In genomic region chr3:116718951-116719350, GRCm38 (mm10) we compare ENCODE assay signal across 21 mouse cellular contexts. TPM values are rescaled to one million over a fixed set of nuclear protein-coding genes. Genes with fewer than 3 reads are reported as not detected.
"Had no signal": no experiment of that assay in that cellular context is flagged by ENCODE, and none has a peak within 500 bp of the region (broad histone marks: within the 10 kb centered on the region; RNA-seq: fewer than 3 reads in every experiment).

No protein-coding gene starts in this region.

- H3K9ac ChIP-seq: liver, postnatal 0 days; lung, embryonic 15.5 days; midbrain, embryonic 13.5 days; midbrain, embryonic 15.5 days; neural tube, embryonic 12.5 days; stomach, embryonic 15.5 days had no signal

- ATAC-seq: liver, postnatal 0 days; lung, postnatal 0 days; midbrain, embryonic 13.5 days; midbrain, embryonic 15.5 days had no signal

- H3K4me1 ChIP-seq: lung, embryonic 15.5 days; midbrain, embryonic 13.5 days; midbrain, embryonic 15.5 days; neural tube, embryonic 12.5 days; stomach, embryonic 15.5 days had no signal

- H3K36me3 ChIP-seq: lung, embryonic 15.5 days; midbrain, embryonic 13.5 days; midbrain, embryonic 15.5 days; neural tube, embryonic 12.5 days; stomach, embryonic 15.5 days had no signal

- H3K27me3 ChIP-seq: lung, embryonic 15.5 days; megakaryocyte, embryonic 14.5 days; midbrain, embryonic 15.5 days; neural tube, embryonic 12.5 days; stomach, embryonic 15.5 days had no signal

- DNase-seq: liver, postnatal 0 days; lung, adult 2 months; lung, postnatal 4 days; right cerebral cortex, postnatal 14 days; thymus, adult 2 months; thymus, postnatal 36 days had no signal

- H3K4me3 ChIP-seq: lung, embryonic 15.5 days; megakaryocyte, embryonic 14.5 days; midbrain, embryonic 13.5 days; midbrain, embryonic 15.5 days; neural tube, embryonic 12.5 days; stomach, embryonic 15.5 days had no signal

- H3K27ac ChIP-seq: lung, embryonic 15.5 days; midbrain, embryonic 13.5 days; midbrain, embryonic 15.5 days; neural tube, embryonic 12.5 days; stomach, embryonic 15.5 days; stomach, postnatal 0 days had no signal

RNA-seq across cellular contexts. Expression of gene Gm43191, which starts 37.9 kb away (rescaled TPM):
- total RNA-seq: midbrain, postnatal 0 days; monocyte, adult 5-6 weeks; neutrophil, adult 5-6 weeks had no signal
- polyA plus RNA-seq: liver, postnatal 0 days; lung, adult 2 months; lung, embryonic 15.5 days; lung, postnatal 0 days; midbrain, embryonic 11.5 days; midbrain, embryonic 13.5 days; midbrain, embryonic 15.5 days; midbrain, postnatal 0 days; neural tube, embryonic 12.5 days; neural tube, embryonic 14.5 days; spleen, adult 2 months; stomach, embryonic 15.5 days; stomach, postnatal 0 days; testis, adult 2 months; thymus, adult 2 months had no signal
